In genomic region chr4:155563400-155564231, GRCm38 (mm10) we compare ENCODE assay signal across 1 mouse cellular context.
A peak's percentile ranks its signal among the peaks of the same experiment; 100 is the strongest.
TF ChIP-seq lines count a peak whose summit lies in the region.

No protein-coding gene starts in this region.

TF ChIP-seq in CH12.LX, 34 proteins besides CTCF, POLR2A, EP300 and RAD21 (continued from another document):
- TF ChIP-seq ZNF384 (IDR thresholded peaks at IDR 0.05; ENCODE audit: low read depth, low read length) = no peak
- peak; percentile 40 for TF ChIP-seq ETS1 (conservative IDR thresholded peaks at IDR 0.05; ENCODE audit: low read depth, low read length)
- TF ChIP-seq MAFK (IDR thresholded peaks at IDR 0.05; ENCODE audit: insufficient replicate concordance, low read length) = no peak
- no peak for TF ChIP-seq GABPA (IDR thresholded peaks at IDR 0.05; ENCODE audit: insufficient replicate concordance, low read depth, low read length)
- TF ChIP-seq HCFC1 (IDR thresholded peaks at IDR 0.05; ENCODE audit: low read depth, low read length) = peak; percentile 76
- TF ChIP-seq ZMIZ1 (IDR thresholded peaks at IDR 0.05; ENCODE audit: low read depth, low read length) = peak; percentile 54; the same call in 1 of the 2 replicates
- TF ChIP-seq KAT2A (IDR thresholded peaks at IDR 0.05; ENCODE audit: insufficient replicate concordance, low read length) = 0 out of 2 replicates have a peak, but pooled peaks have one; percentile 54
- peak; percentile 71 for TF ChIP-seq MAZ (IDR thresholded peaks at IDR 0.05; ENCODE audit: low read depth, low read length)
- TF ChIP-seq CHD2 (IDR thresholded peaks at IDR 0.05; ENCODE audit: low read length) = peak; percentile 44
- TF ChIP-seq SMC3 (IDR thresholded peaks at IDR 0.05; ENCODE audit: low read depth, low read length) = peak; percentile 68
- peak; percentile 67 for TF ChIP-seq MAX (IDR thresholded peaks at IDR 0.05; ENCODE audit: low read length)
- TF ChIP-seq ZC3H11A (IDR thresholded peaks at IDR 0.05; ENCODE audit: low read depth, low read length) = no peak
